Mouse (Mus musculus) kidney, embryonic 16.5 days (tissue): ENCODE measurements around the gene Poln. TPM values are rescaled to one million over a fixed set of nuclear protein-coding genes. Genes with fewer than 3 reads are reported as not detected.
A peak's percentile ranks its signal among the peaks of the same experiment; 100 is the strongest.

Experiments used
- ATAC-seq: fragments of 200-750 bp; cut with Nextera tagmentation; 2 replicates; pipeline ENCODE4 v1.8.0; 2017; ENCODE audit warnings: moderate TSS enrichment; ENCODE audit not compliant: low FRiP score, low TSS enrichment
- H3K27ac ChIP-seq: fragments of 300-500 bp; sonication (generic); 2 replicates; pipeline ENCODE4 v1.5.1; 2014; ENCODE audit warnings: low read length
- H3K27me3 ChIP-seq: fragments of 300-500 bp; sonication (generic); 2 replicates; pipeline ENCODE4 v1.6.1; 2014; ENCODE audit warnings: low read length, control low read depth, mixed read lengths; ENCODE audit not compliant: insufficient read depth
- H3K36me3 ChIP-seq: fragments of 300-500 bp; sonication (generic); 2 replicates; pipeline ENCODE4 v1.6.1; 2014; ENCODE audit warnings: low read length, control low read depth, mixed read lengths; ENCODE audit not compliant: insufficient read depth
- H3K4me1 ChIP-seq: fragments of 300-500 bp; sonication (generic); 2 replicates; pipeline ENCODE4 v1.6.1; 2014; ENCODE audit warnings: low read length, control low read depth, mixed read lengths; ENCODE audit not compliant: insufficient read depth
- H3K4me2 ChIP-seq: fragments of 300-500 bp; sonication (generic); replicated peaks from 2 replicates; pipeline ENCODE4 v1.6.1; 2014; ENCODE audit warnings: low read depth, low read length
- H3K4me3 ChIP-seq: fragments of 300-500 bp; sonication (generic); 2 replicates; pipeline ENCODE4 v1.5.1; 2014; ENCODE audit warnings: mild to moderate bottlenecking, low read length
- H3K9ac ChIP-seq: fragments of 300-500 bp; sonication (generic); replicated peaks from 2 replicates; pipeline ENCODE4 v1.6.1; 2014; ENCODE audit warnings: low read length
- H3K9me3 ChIP-seq: fragments of 300-500 bp; sonication (generic); 2 replicates; pipeline ENCODE4 v1.6.1; 2016; ENCODE audit warnings: low read length, control low read depth
- WGBS: fragments of 180-500 bp; shearing (Covaris S2); extraction: QIAGEN DNeasy Blood & Tissue Kit; methylation state at CpG from one replicate; pipeline ENCODE4 v1.1.7; 2014; 5-methylcytosine and 5-hydroxymethylcytosine counted together
- polyA plus RNA-seq: library from polyadenylated mRNA; unstranded; fragments of >200 nt; fragmentation: Nextera tagmentation; extraction: Ambion mirVana; gene quantifications from 2 replicates; pipeline ENCODE4 v1.2.1, GENCODE M21; 2015

The Poln gene
- polyA plus RNA-seq, 1 experiment from 2014 or later, result 0.45 TPM

DNA sequence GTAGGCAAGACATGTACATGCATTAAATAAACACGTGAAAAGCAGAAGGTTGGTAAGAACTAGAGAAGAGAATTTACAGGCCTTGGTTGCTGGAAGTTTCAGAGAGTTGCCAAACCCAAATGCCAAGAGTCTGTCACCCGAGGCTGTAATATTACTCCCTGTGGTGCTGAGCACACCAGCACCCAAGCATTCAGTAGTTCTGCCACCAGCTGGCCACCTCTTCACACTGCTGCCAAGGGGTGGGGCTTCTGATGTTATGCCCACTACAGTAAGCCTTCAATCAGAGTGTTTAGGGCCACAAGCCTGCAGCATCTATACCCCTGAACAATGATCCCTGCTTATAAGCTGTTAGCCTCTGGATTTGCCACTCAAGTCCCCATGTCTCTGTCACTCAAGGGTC lies 32.1 kb upstream of the Poln start:
- no peaks in the 10 kb centered on the region for H3K27me3 ChIP-seq
- 47% methylated on average over 2 of the region's 2 CpGs for WGBS
- no peak overlapping the region for H3K4me3 ChIP-seq
- H3K9ac ChIP-seq, result no peak overlapping the region
- H3K36me3 ChIP-seq, result no peaks in the 10 kb centered on the region
- no peaks in the 10 kb centered on the region for H3K4me1 ChIP-seq
- H3K27ac ChIP-seq, result no peak overlapping the region
- 0 out of 2 replicates have a peak, but pooled peaks have one; percentile 54 for ATAC-seq
- H3K9me3 ChIP-seq, result no peaks in the 10 kb centered on the region
- H3K4me2 ChIP-seq, result no peak overlapping the region

DNA sequence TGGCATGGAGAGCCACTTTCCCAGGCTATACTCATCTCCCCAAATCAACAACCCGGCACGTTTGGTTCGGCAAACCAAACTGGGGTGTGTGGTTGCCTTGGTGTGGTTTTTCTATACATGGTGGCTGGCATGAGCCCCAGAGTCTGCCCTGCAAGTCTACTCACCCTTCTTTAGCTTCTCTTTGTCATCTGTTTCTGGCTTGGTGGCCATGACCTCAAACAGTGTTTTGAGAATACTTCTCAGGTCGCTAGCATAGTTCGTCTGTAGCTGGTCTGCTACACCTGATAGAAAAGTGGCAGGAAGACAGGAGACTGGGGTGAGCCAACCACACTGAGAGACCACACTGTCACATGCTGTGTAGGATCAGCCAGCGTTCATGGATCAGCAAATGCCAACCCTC lies 29.4 kb upstream of the Poln start:
- Histone ChIP-seq H3K4me1 (no peaks in the 10 kb centered on the region), H3K9ac (no peak overlapping the region), H3K27me3 (no peaks in the 10 kb centered on the region), H3K4me2 (no peak overlapping the region), H3K4me3 (no peak overlapping the region), H3K36me3 (no peaks in the 10 kb centered on the region), H3K27ac (no peak overlapping the region), H3K9me3 (no peaks in the 10 kb centered on the region)
- 89% methylated on average over 6 of the region's 6 CpGs for WGBS
- ATAC-seq, result no peak

DNA sequence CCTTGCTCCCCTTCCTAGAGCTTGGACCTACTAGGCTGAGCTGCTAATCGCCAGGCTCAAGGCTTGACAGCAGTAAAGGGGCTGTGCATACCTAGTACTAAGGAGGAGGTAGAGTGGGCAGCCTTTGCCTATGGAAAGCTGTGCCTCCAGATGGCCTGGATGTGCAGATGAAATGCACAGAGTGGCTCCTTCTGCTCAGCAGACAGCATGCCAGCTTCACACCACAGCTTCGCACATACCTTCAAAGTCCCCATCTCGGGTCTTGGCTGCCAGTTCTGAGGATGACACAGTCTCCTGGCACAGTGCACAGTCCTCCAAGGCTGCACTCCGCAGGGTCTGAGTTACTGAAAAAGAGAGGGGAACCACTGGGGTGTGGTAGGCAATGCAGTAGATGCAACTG lies 28.0 kb upstream of the Poln start:
- no peaks in the 10 kb centered on the region for H3K9me3 ChIP-seq
- no peak overlapping the region for H3K4me2 ChIP-seq
- no peak for ATAC-seq
- H3K9ac ChIP-seq, result no peak overlapping the region
- H3K27ac ChIP-seq, result no peak overlapping the region
- H3K4me1 ChIP-seq, result no peaks in the 10 kb centered on the region
- no peak overlapping the region for H3K4me3 ChIP-seq
- no peaks in the 10 kb centered on the region for H3K36me3 ChIP-seq
- no peaks in the 10 kb centered on the region for H3K27me3 ChIP-seq
- WGBS, result 82% methylated on average over 4 of the region's 4 CpGs

GRCm38 (mm10) chr5:34196423-34196822 lies 27.2 kb upstream of the Poln start:
- H3K9ac ChIP-seq, result no peak overlapping the region
- ATAC-seq, result no peak
- H3K27ac ChIP-seq, result no peak overlapping the region
- no peaks in the 10 kb centered on the region for H3K4me1 ChIP-seq
- 75% methylated on average over 7 of the region's 7 CpGs for WGBS
- no peak overlapping the region for H3K4me3 ChIP-seq
- H3K9me3 ChIP-seq, result no peaks in the 10 kb centered on the region
- no peaks in the 10 kb centered on the region for H3K27me3 ChIP-seq
- no peak overlapping the region for H3K4me2 ChIP-seq
- no peaks in the 10 kb centered on the region for H3K36me3 ChIP-seq

DNA sequence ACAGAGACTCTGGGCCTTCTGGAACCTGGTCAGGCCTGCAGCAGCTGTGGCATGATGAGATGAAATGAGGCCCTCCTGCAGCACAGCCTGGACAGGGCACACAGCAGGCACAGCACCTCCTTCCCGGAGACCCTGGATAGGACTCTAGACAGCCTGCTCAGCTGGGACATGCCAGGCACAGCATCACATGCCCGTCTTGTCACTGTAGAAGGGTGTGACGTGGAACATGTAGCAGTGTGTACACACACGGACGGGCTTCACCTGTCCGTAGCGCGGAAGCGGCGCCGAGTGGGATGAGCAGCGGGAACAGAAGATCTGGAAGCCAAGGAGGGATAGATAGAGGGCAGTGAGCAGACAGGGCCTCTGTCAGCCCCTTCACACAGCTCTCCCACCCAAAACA lies 26.5 kb upstream of the Poln start:
- no peak for ATAC-seq
- Histone ChIP-seq H3K9me3 (no peaks in the 10 kb centered on the region), H3K4me3 (no peak overlapping the region), H3K36me3 (no peaks in the 10 kb centered on the region), H3K27ac (no peak overlapping the region), H3K9ac (no peak overlapping the region), H3K27me3 (no peaks in the 10 kb centered on the region), H3K4me1 (no peaks in the 10 kb centered on the region), H3K4me2 (no peak overlapping the region)
- WGBS, result 90% methylated on average over 12 of the region's 12 CpGs

GRCm38 (mm10) chr5:34194975-34195662 lies 25.9 kb upstream of the Poln start:
- Histone ChIP-seq H3K4me3 (no peak overlapping the region), H3K4me1 (no peaks in the 10 kb centered on the region), H3K4me2 (no peak overlapping the region), H3K9me3 (no peaks in the 10 kb centered on the region), H3K9ac (no peak overlapping the region), H3K27me3 (no peaks in the 10 kb centered on the region), H3K27ac (no peak overlapping the region), H3K36me3 (no peaks in the 10 kb centered on the region)
- WGBS, result 82% methylated on average over 6 of the region's 6 CpGs
- no peak for ATAC-seq

- Histone ChIP-seq H3K9me3 (no peaks in the 10 kb centered on the region), H3K4me2 (no peak overlapping the region), H3K36me3 (no peaks in the 10 kb centered on the region), H3K27me3 (no peaks in the 10 kb centered on the region), H3K4me3 (no peak overlapping the region), H3K27ac (no peak overlapping the region), H3K4me1 (no peaks in the 10 kb centered on the region), H3K9ac (no peak overlapping the region)
- WGBS, result 41% methylated on average over 1 of the region's 1 CpGs
- ATAC-seq, result no peak
Observed at GRCm38 (mm10) chr5:34194426-34194825, 25.2 kb upstream of the Poln start.

- Histone ChIP-seq H3K4me1 (peaks cover 10% of the 10 kb centered on the region), H3K36me3 (no peaks in the 10 kb centered on the region), H3K27ac (no peak overlapping the region), H3K4me2 (no peak overlapping the region), H3K4me3 (no peak overlapping the region), H3K9me3 (no peaks in the 10 kb centered on the region), H3K9ac (no peak overlapping the region), H3K27me3 (no peaks in the 10 kb centered on the region)
- WGBS, result 75% methylated on average over 4 of the region's 4 CpGs
- ATAC-seq, result no peak
Observed at GRCm38 (mm10) chr5:34191843-34192242, 22.6 kb upstream of the Poln start.

- WGBS, result 54% methylated on average over 4 of the region's 4 CpGs
- Histone ChIP-seq H3K4me3 (no peak overlapping the region), H3K27ac (no peak overlapping the region), H3K9ac (no peak overlapping the region), H3K9me3 (no peaks in the 10 kb centered on the region), H3K4me2 (no peak overlapping the region), H3K36me3 (no peaks in the 10 kb centered on the region), H3K4me1 (peaks cover 16% of the 10 kb centered on the region), H3K27me3 (no peaks in the 10 kb centered on the region)
- ATAC-seq, result no peak
Observed at GRCm38 (mm10) chr5:34191021-34191420, 21.8 kb upstream of the Poln start.

- Histone ChIP-seq H3K36me3 (no peaks in the 10 kb centered on the region), H3K4me3 (no peak overlapping the region), H3K27ac (no peak overlapping the region), H3K4me1 (peaks cover 31% of the 10 kb centered on the region), H3K9me3 (no peaks in the 10 kb centered on the region), H3K4me2 (no peak overlapping the region), H3K27me3 (no peaks in the 10 kb centered on the region), H3K9ac (no peak overlapping the region)
- WGBS, result 55% methylated on average over 1 of the region's 1 CpGs
- ATAC-seq, result no peak
Observed at GRCm38 (mm10) chr5:34189521-34189920, 20.3 kb upstream of the Poln start.
